Mouse (Mus musculus): ENCODE measurements around the gene Tyw1.

DNA sequence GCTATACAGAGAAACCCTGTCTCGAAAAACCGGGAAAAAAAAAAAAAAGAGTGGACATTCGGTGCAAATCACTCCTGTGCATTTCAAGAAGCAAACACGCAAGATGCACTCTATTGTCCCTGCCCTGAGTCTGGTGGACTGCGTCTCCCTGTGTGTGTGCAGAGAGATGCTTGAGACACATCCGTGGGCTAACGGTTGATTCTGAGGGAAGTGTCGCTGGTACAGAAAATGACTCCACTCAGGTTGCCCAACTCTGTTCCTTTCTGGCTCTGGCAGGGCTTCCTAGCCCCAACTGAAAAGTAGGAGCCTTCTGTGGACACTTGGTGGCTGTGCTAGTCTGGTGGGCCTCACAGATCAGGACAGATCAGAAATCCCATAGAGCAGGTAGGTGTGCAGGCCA is 19.1 kb upstream of the Tyw1 start:
- TF ChIP-seq CTCF (IDR thresholded peaks at IDR 0.05; ENCODE audit: low read depth), result no peak
- TF ChIP-seq EP300 (optimal IDR thresholded peaks at IDR 0.05), result no peak

All from stomach, postnatal 0 days (tissue).